Mouse (Mus musculus) lung, postnatal 10 days (tissue): ENCODE measurements around the gene Cdk10.
"Not testable (repeated sequence)": the region's sequence is repeated elsewhere in the genome, so short reads cannot be mapped to it uniquely, and the experiment has no call there.

Experiments
- DNase-seq: peaks from one replicate; pipeline ENCODE4 v3.0.0; 2021

Gene Cdk10

GRCm38 (mm10) chr8:123224278-123225266 is at the start of gene Cdk10:
TSS of gene Cdk10 (plus strand) at chr8:123224842.
- DNase-seq: peak; percentile 96

- DNase-seq: peak; percentile 42
These were observed 43.3 kb upstream of the Cdk10 start for GRCm38 (mm10) chr8:123181391-123181790.

GRCm38 (mm10) chr8:123185566-123186409 is 38.9 kb upstream of the Cdk10 start, which contains the start of gene Dpep1:
TSS of gene Dpep1 (plus strand) at chr8:123186242.
- peak; percentile 76 for DNase-seq

GRCm38 (mm10) chr8:123188006-123188405 is 36.6 kb upstream of the Cdk10 start:
- DNase-seq: no peak

- DNase-seq: peak; percentile 31
These were observed 35.8 kb upstream of the Cdk10 start for GRCm38 (mm10) chr8:123188841-123189240.

- peak; percentile 91 for DNase-seq
These were observed 34.0 kb upstream of the Cdk10 start for GRCm38 (mm10) chr8:123190678-123191077.

GRCm38 (mm10) chr8:123191908-123192307 is 32.7 kb upstream of the Cdk10 start:
- DNase-seq: no peak

- no peak for DNase-seq
These were observed 30.9 kb upstream of the Cdk10 start for GRCm38 (mm10) chr8:123193771-123194170.

- DNase-seq: not testable (repeated sequence)
These were observed 27.6 kb upstream of the Cdk10 start for GRCm38 (mm10) chr8:123197016-123197415.

GRCm38 (mm10) chr8:123199864-123200263 is 24.8 kb upstream of the Cdk10 start:
- peak; percentile 26 for DNase-seq

GRCm38 (mm10) chr8:123202288-123202687 is 22.4 kb upstream of the Cdk10 start:
- peak; percentile 85 for DNase-seq

- no peak for DNase-seq
These were observed 21.1 kb upstream of the Cdk10 start for GRCm38 (mm10) chr8:123203571-123203970.

- no peak for DNase-seq
These were observed 12.8 kb upstream of the Cdk10 start for GRCm38 (mm10) chr8:123211876-123212275.

- peak; percentile 92 for DNase-seq
These were observed 12.1 kb upstream of the Cdk10 start, which contains the start of the genes Chmp1a and Spata33 for GRCm38 (mm10) chr8:123212321-123213117. TSS of gene Chmp1a (minus strand) at chr8:123212763. TSS of gene Spata33 (plus strand) at chr8:123212832.

GRCm38 (mm10) chr8:123213118-123213772 is 11.4 kb upstream of the Cdk10 start:
- no peak for DNase-seq

GRCm38 (mm10) chr8:123215430-123215829 is 9.2 kb upstream of the Cdk10 start:
- DNase-seq: no peak

- DNase-seq: no peak
These were observed 3.7 kb upstream of the Cdk10 start for GRCm38 (mm10) chr8:123220917-123221316.

GRCm38 (mm10) chr8:123228416-123228815 is 3.8 kb downstream of the Cdk10 start:
- no peak for DNase-seq

GRCm38 (mm10) chr8:123230326-123230725 is 5.7 kb downstream of the Cdk10 start:
- DNase-seq: not testable (repeated sequence)

- DNase-seq: peak; percentile 35
These were observed 7.1 kb downstream of the Cdk10 start for GRCm38 (mm10) chr8:123231742-123232141.

- DNase-seq: no peak
These were observed 7.9 kb downstream of the Cdk10 start for GRCm38 (mm10) chr8:123232553-123232952.

- DNase-seq: no peak
These were observed 8.7 kb downstream of the Cdk10 start for GRCm38 (mm10) chr8:123233300-123233699.
